Mouse (Mus musculus) limb, embryonic 10.5 days (tissue): ENCODE measurements at regions not wholly inside any gene's neighbourhood (a gene's known extent, or its start where the extent isn't known, plus 50 kb on each side); places are given as distances from the start of the nearest gene placed in this dataset.

Source experiments
- DNase-seq: peaks from one replicate; pipeline ENCODE4 v3.0.0-alpha.2; 2017; ENCODE audit warnings: low spot score
- H3K27ac ChIP-seq: fragments of 300-500 bp; sonication (generic); 2 replicates; pipeline ENCODE4 v1.5.1; 2016; ENCODE audit warnings: mild to moderate bottlenecking
- H3K27me3 ChIP-seq: fragments of 300-500 bp; sonication (generic); 2 replicates; pipeline ENCODE4 v1.6.1; 2016; ENCODE audit warnings: low read depth, mild to moderate bottlenecking; ENCODE audit not compliant: poor library complexity, severe bottlenecking
- H3K36me3 ChIP-seq: fragments of 300-500 bp; sonication (generic); 2 replicates; pipeline ENCODE4 v1.6.1; 2016; ENCODE audit warnings: mild to moderate bottlenecking, moderate library complexity
- H3K4me1 ChIP-seq: fragments of 300-500 bp; sonication (generic); 2 replicates; pipeline ENCODE4 v1.6.1; 2016
- H3K4me3 ChIP-seq: fragments of 300-500 bp; sonication (generic); 2 replicates; pipeline ENCODE4 v1.5.1; 2016; ENCODE audit warnings: mild to moderate bottlenecking, moderate library complexity
- H3K9me3 ChIP-seq: fragments of 300-500 bp; sonication (generic); replicated peaks from 2 replicates; pipeline ENCODE4 v1.6.1; 2016; ENCODE audit warnings: mild to moderate bottlenecking
- WGBS: fragments of 180-500 bp; shearing (Covaris S2); methylation state at CpG from one replicate; pipeline ENCODE4 v1.1.7; 2016; 5-methylcytosine and 5-hydroxymethylcytosine counted together

GRCm38 (mm10) chr12:15222497-15223170, 594.1 kb downstream of the Trib2 start:
- 97% methylated on average over 5 of the region's 5 CpGs for WGBS
- DNase-seq: no peak
- no peak overlapping the region for H3K27ac ChIP-seq
- no peaks in the 10 kb centered on the region for H3K4me1 ChIP-seq
- H3K4me3 ChIP-seq: no peak overlapping the region
- H3K27me3 ChIP-seq: no peaks in the 10 kb centered on the region
- H3K9me3 ChIP-seq: no peaks in the 10 kb centered on the region
- H3K36me3 ChIP-seq: no peaks in the 10 kb centered on the region

GRCm38 (mm10) chr12:15218504-15218903, 598.2 kb downstream of the Trib2 start:
- H3K27ac ChIP-seq: no peak overlapping the region
- 85% methylated on average over 8 of the region's 8 CpGs for WGBS
- no peaks in the 10 kb centered on the region for H3K4me1 ChIP-seq
- no peaks in the 10 kb centered on the region for H3K9me3 ChIP-seq
- no peaks in the 10 kb centered on the region for H3K27me3 ChIP-seq
- no peak for DNase-seq
- no peak overlapping the region for H3K4me3 ChIP-seq
- H3K36me3 ChIP-seq: no peaks in the 10 kb centered on the region

- no peaks in the 10 kb centered on the region for H3K27me3 ChIP-seq
- WGBS: 79% methylated on average over 3 of the region's 3 CpGs
- no peak overlapping the region for H3K27ac ChIP-seq
- H3K4me3 ChIP-seq: no peak overlapping the region
- no peak for DNase-seq
- no peaks in the 10 kb centered on the region for H3K36me3 ChIP-seq
- H3K9me3 ChIP-seq: no peaks in the 10 kb centered on the region
- no peaks in the 10 kb centered on the region for H3K4me1 ChIP-seq
These were observed 600.5 kb downstream of the Trib2 start for GRCm38 (mm10) chr12:15216180-15216579.

DNA sequence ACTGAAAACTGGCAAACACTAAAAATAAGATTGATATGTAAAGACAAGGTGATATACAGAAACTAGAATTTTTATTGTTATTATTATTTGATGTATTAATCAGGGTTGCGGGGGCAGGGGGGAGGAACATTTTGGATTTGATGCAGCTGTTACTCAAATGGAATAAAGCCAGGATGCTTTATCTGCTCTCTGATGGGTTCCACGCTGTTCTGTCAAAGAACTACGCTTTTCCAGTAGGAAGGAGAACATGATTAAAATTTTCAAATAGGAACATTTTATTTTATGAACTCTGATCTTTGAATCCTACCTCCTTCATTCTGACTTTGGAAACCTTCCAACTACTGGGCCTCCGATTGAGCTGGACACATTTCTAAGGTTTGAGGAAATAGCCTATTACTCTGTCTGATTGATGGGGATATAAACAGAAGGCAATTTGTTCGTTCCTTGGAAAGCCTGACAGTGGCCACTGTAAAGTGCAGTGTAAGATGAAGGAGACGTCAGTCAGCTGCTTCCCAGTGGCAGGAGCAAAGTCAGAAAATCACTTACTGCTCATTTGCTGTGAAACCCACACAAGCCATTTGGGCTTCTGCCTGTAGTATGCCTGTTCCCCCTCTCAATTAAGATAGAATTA, 642.2 kb downstream of the Trib2 start:
- H3K36me3 ChIP-seq: no peaks in the 10 kb centered on the region
- no peaks in the 10 kb centered on the region for H3K27me3 ChIP-seq
- H3K4me1 ChIP-seq: no peaks in the 10 kb centered on the region
- no peak overlapping the region for H3K4me3 ChIP-seq
- no peaks in the 10 kb centered on the region for H3K9me3 ChIP-seq
- no peak overlapping the region for H3K27ac ChIP-seq
- WGBS: 54% methylated on average over 6 of the region's 6 CpGs
- no peak for DNase-seq

GRCm38 (mm10) chr12:15162605-15163004, 654.1 kb downstream of the Trib2 start:
- Histone ChIP-seq H3K4me1 (no peaks in the 10 kb centered on the region), H3K9me3 (no peaks in the 10 kb centered on the region), H3K4me3 (no peak overlapping the region), H3K27ac (no peak overlapping the region), H3K27me3 (no peaks in the 10 kb centered on the region), H3K36me3 (no peaks in the 10 kb centered on the region)
- DNase-seq: no peak
- WGBS: 89% methylated on average over 5 of the region's 5 CpGs

- Histone ChIP-seq H3K27me3 (no peaks in the 10 kb centered on the region), H3K4me3 (no peak overlapping the region), H3K27ac (no peak overlapping the region), H3K4me1 (no peaks in the 10 kb centered on the region), H3K36me3 (no peaks in the 10 kb centered on the region), H3K9me3 (no peaks in the 10 kb centered on the region)
- 84% methylated on average over 3 of the region's 3 CpGs for WGBS
- no peak for DNase-seq
These were observed 654.9 kb downstream of the Trib2 start for GRCm38 (mm10) chr12:15161864-15162263.

GRCm38 (mm10) chr12:15160478-15160998, 656.2 kb downstream of the Trib2 start:
- Histone ChIP-seq H3K36me3 (no peaks in the 10 kb centered on the region), H3K4me3 (no peak overlapping the region), H3K4me1 (no peaks in the 10 kb centered on the region), H3K27ac (no peak overlapping the region), H3K9me3 (no peaks in the 10 kb centered on the region), H3K27me3 (no peaks in the 10 kb centered on the region)
- 93% methylated on average over 2 of the region's 2 CpGs for WGBS
- no peak for DNase-seq

DNA sequence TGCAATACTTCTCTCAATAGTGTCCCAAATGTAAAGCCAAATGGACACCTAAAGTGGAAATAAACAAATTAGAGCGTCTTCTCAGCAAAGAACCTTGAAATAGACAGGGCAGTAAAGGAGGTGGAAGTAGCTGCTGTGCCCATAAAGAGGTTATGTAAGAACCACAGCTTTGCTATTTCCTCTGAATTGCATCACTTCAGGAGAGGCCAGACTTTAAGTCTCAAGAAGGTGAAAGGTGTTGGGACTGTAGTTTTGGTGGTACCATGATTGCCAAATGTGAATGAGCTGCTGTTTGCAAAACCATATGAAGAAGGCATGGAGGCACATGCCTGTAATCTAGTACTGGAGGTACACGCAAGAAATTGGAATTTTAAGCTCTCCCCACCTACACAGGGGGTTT, 670.3 kb downstream of the Trib2 start:
- WGBS: 78% methylated on average over 2 of the region's 2 CpGs
- Histone ChIP-seq H3K9me3 (no peaks in the 10 kb centered on the region), H3K4me1 (no peaks in the 10 kb centered on the region), H3K4me3 (no peak overlapping the region), H3K27me3 (no peaks in the 10 kb centered on the region), H3K27ac (no peak overlapping the region), H3K36me3 (no peaks in the 10 kb centered on the region)
- no peak for DNase-seq

DNA sequence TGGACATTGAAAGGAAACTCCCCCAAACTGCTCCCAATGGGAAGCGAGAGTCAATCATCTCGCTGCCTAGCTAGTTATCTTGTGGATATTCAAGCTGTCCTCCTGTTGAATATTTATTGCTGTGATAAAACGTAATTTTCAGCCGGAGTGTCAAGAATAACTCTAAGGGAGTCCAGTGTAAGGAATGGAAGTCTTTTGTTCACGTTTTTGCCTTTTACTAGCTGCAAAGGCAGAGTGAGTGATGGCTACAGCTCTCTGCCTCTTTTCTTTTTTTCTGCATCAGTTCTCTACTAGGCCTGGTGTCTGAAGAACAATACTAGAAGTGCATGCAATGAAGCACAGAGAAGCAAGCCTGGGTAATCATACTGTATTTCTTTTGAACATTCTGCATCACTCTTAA, 679.7 kb downstream of the Trib2 start:
- no peaks in the 10 kb centered on the region for H3K9me3 ChIP-seq
- no peak for DNase-seq
- H3K27me3 ChIP-seq: no peaks in the 10 kb centered on the region
- H3K27ac ChIP-seq: no peak overlapping the region
- 81% methylated on average over 5 of the region's 5 CpGs for WGBS
- no peaks in the 10 kb centered on the region for H3K36me3 ChIP-seq
- no peak overlapping the region for H3K4me3 ChIP-seq
- H3K4me1 ChIP-seq: no peaks in the 10 kb centered on the region

GRCm38 (mm10) chr12:15124179-15124578, 692.5 kb downstream of the Trib2 start:
- H3K4me1 ChIP-seq: no peaks in the 10 kb centered on the region
- no peaks in the 10 kb centered on the region for H3K9me3 ChIP-seq
- H3K4me3 ChIP-seq: no peak overlapping the region
- no peak overlapping the region for H3K27ac ChIP-seq
- no peak for DNase-seq
- no peaks in the 10 kb centered on the region for H3K27me3 ChIP-seq
- H3K36me3 ChIP-seq: no peaks in the 10 kb centered on the region
- 83% methylated on average over 3 of the region's 3 CpGs for WGBS

GRCm38 (mm10) chr12:15122586-15123212, 694.0 kb downstream of the Trib2 start:
- Histone ChIP-seq H3K9me3 (no peaks in the 10 kb centered on the region), H3K27me3 (no peaks in the 10 kb centered on the region), H3K4me3 (no peak overlapping the region), H3K4me1 (no peaks in the 10 kb centered on the region), H3K36me3 (no peaks in the 10 kb centered on the region), H3K27ac (no peak overlapping the region)
- 88% methylated on average over 4 of the region's 4 CpGs for WGBS
- no peak for DNase-seq

GRCm38 (mm10) chr12:15115556-15115955, 701.2 kb downstream of the Trib2 start:
- H3K27ac ChIP-seq: no peak overlapping the region
- no peaks in the 10 kb centered on the region for H3K9me3 ChIP-seq
- WGBS: 92% methylated on average over 3 of the region's 3 CpGs
- DNase-seq: no peak
- H3K27me3 ChIP-seq: no peaks in the 10 kb centered on the region
- H3K36me3 ChIP-seq: no peaks in the 10 kb centered on the region
- H3K4me3 ChIP-seq: no peak overlapping the region
- no peaks in the 10 kb centered on the region for H3K4me1 ChIP-seq

DNA sequence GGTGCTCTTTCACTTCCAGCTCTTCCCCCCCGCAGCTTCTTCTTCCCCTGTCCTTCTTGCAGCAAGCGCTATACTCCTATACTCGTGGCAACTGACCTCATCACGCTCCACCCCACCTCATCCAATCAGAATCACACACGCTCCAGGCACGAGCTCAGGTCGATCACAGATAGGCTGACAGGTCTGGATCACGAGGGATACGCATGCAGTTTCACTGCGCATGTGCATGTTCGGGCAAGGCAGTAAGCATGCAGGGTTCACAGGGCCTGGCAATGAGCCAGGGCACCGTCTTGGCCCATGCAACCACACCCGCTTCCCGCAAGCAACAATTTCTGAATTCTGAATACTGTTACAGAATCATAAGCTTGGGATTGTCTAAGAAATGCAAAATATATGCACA, 701.9 kb downstream of the Trib2 start:
- 95% methylated on average over 14 of the region's 14 CpGs for WGBS
- Histone ChIP-seq H3K36me3 (no peaks in the 10 kb centered on the region), H3K4me1 (no peaks in the 10 kb centered on the region), H3K9me3 (no peaks in the 10 kb centered on the region), H3K27me3 (no peaks in the 10 kb centered on the region), H3K4me3 (no peak overlapping the region), H3K27ac (no peak overlapping the region)
- DNase-seq: no peak
